Mouse (Mus musculus): ENCODE results near the gene Ighmbp2.
A peak's percentile ranks its signal among the peaks of the same experiment; 100 is the strongest.
"Not testable (repeated sequence)": the region's sequence is repeated elsewhere in the genome, so short reads cannot be mapped to it uniquely, and the experiment has no call there.

Ighmbp2 gene

DNA sequence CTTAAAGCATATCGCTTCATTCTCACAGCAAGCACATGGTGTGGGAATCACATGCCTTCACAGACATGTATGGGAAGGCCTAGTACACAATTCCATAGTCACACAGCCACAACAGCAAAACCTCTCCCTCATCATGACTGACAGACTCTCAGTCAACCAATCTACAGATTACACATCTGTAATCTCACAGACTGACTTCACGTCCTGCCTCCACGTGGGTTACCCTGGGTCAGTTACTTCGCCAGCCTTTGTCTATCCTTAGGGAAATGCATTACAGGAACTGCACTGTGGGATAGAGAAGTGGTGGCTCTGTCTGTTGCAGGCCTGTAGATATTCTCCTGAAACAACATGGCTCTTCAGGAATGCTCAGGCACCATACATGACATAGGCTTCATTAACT is 931 bp downstream of the Ighmbp2 start:
- DNase-seq (ENCODE audit: low spot score), result no peak

DNA sequence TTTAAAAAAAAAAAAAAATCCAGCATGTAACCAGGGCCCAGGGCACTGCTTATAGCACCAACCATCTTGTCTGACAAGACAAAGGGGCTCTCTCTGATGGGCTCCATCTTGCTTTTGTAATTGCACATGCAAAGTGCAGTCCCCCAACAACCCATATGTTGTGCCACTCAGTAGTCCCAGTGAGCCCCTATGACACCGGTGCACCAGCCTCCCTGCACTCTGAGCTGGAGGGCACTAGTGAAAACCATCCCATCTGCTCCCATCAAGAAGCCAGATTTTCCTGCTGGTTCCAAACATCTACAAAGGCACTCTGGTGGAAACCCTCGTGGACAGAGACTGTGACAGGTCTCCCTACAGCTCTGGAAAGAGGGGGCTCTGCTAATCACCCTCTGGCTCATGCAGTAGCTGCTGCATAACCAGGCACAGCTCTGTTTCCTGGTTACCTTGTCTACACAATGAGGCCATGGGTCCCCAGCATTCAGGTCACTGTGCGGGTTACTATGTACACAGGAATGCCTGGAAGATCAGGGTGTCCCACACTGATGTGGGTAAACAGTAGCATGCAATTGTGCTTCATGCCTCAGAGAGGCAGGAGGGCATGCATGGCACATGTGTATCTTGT is 7.0 kb downstream of the Ighmbp2 start:
- DNase-seq (ENCODE audit: low spot score), result no peak

DNA sequence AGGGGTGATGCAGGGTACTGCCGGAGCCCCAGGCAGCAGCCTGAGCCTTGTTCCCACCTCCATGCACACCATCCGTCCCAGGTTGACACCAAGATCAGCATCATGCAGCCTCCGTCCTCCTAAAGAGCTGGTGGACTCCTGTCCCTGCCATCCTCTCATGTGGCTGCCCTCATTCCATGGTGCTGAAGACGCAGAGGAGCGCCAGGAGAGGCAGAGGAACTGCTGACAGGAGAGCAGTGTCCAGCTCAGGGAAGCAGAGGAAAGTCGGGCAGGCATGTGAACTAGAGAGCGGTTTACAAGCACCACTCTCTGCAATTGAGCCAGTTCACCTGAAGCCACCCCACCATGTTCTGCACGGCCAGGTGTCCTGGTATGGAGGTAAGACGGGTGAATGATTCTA is 9.5 kb downstream of the Ighmbp2 start:
- DNase-seq (ENCODE audit: low spot score), result no peak

DNA sequence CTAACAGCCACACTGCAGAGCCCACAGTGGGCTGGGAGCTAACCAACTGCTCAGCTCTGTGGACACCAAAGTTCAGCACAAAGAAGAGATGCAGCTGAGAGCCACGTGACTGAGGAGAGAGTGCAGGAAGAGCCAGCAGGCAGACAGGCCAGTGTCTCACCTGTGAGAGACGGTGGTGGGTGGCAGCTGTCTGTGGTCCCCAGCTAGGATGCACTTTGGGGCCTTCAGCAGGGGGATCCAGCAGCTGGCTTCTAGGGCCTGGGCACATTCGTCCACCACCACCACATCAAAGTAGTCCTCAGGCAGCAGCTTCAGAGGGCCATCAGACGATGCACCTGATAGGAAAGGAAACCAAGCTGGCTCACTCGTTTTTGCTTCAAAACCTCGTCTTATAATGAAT is 11.5 kb downstream of the Ighmbp2 start:
- DNase-seq (ENCODE audit: low spot score), result no peak

DNA sequence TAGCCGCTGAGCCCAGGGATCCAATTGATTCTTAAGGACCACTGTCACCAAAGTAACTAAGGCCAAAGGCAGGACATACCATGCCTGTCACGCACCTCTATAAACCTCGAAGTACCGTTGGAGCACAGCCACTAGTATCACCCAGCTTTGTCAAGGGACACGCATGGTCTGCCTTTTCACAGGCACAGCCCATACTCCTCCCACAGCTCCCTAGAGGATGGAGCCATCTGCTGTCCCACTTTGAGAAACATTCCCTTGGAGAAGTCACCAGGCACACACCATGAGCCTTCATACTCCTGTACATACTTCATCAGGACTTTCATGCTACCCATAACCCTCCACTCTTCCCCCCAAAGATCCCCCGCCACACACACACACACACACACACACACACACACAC is 13.0 kb downstream of the Ighmbp2 start:
- no peak for DNase-seq (ENCODE audit: low spot score)

DNA sequence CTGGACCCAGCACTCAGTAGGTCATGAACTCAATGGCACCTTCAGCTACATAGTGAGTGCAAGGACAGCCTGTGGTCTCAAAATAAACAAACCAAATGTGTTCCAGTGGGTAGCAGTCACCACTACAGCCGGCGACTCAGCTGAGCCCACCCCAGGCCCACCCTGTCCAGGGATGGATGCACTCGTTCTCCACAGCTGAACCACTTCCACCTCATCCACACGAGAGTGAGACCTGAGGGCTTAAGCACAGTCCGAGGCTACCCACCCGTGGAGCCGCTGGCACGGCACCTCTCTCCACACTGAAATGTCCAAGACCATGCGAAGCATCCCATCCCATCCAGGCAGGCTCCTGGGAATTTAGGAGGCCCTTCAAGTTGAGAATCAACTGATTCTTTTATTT is 13.5 kb downstream of the Ighmbp2 start:
- DNase-seq (ENCODE audit: low spot score), result no peak

DNA sequence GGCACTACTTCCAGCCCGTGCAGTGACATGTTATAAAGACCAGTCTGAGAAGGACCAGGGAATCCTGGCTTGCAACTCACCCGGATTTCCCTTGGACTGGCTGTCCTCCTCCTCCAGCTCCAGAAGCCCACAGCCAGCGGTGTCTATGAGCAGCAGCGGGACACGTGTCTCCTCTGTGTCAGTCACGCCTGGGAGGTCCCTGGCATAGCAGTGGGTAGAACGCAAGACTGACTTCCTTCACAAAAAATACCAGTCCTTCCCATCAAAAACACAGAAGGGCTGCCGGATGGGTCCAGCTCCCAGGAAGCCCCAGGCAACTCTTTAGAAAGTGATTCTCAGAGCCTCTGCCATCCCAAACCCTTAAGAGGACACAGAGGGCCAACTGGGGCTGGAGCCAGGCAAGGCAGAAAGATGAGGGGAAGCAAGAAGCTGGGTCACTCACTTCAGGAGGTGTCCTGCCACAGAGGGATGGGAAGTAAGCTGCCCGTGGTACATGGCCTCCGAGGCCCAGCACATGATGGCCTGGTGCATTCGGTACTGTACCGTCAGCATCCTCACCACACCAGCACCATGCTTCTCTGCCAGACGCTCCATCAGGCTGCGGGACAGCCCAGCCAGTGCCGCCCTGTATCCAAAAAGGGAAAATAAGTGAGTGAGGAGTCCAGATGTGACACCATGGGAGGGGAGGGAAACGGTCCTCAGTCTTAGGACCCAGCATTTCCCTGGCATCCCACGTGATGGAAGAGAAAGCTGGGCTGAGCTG is 14.4 kb downstream of the Ighmbp2 start:
- DNase-seq (ENCODE audit: low spot score), result no peak

DNA sequence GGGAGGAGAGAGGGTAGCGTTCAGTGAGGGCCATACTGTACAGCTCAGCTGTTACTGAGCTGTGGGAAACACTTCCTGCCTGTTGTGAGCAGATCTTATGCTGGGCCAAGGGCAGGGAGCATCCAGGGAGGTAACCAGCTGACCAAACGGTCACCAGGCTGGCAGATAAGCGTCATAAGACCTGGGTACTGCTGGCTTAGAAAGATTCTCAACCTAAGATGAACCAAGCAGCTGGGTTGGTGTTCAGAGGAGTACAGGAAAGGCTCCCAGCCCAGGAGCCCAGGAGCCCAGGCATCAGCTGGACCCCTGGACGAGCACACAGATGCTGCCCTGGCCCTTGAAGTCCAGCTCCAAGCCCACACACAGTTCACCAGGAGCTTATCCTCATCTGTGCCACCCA is 15.5 kb downstream of the Ighmbp2 start:
- no peak for DNase-seq (ENCODE audit: low spot score)

DNA sequence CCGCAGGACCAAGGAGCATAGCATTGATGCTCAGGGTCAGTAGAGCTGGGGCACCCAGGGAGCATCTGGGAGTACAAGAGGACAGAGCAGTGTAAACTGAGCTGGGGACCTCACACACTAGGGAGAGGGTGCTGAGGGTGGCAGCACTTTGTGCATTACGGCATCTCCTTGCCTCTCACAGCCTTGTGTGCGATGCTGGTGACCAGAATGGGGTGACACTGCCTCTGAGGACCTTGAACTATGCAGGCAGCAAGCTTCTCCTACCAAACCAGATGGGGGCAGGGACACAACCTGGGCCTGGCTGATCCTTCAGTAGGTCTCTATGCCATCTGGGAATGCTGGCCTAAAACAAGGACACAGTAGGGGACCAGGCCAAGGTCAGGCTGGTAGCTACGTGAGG is 16.1 kb downstream of the Ighmbp2 start:
- DNase-seq (ENCODE audit: low spot score), result no peak

DNA sequence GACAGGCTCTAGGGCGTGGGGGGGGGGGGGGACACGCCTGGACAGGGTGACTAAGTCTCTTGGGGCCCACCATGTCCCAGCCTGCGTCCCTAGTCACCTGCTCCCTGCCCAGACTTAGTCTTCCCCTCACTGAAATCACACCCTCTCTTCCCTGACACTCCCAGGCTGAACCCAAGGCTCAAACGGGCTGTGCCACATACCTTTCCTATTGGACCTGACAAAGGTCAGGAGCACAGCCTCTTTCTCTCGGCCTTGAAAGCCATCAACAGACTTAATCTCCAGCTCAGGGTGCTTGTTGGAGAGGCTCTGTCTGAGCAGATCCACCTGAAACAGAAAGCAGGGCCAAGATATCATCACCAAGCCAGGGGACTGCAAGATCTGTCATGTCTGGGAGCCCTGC is 16.7 kb downstream of the Ighmbp2 start:
- DNase-seq (ENCODE audit: low spot score), result no peak

DNA sequence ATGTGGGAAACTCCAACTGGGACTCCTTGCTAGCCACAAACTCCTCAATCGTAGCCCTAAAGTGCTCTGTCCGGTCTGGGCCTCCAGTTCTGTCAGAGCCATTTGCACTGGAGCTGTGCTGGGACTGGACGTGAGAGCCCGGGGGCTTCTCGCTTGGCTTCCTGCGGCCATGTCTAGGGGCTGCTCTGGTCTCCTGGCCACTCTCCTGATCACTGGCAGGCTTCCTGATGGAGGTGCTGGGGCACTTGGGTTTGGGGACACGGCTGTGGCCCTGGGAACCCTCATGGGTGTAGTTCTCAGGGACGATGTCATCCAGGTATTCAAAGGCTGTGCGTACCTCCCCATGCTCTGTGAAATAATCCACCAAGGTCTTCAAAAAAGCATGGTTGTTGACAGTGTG is 17.6 kb downstream of the Ighmbp2 start:
- peak; percentile 1 for DNase-seq (ENCODE audit: low spot score)

DNA sequence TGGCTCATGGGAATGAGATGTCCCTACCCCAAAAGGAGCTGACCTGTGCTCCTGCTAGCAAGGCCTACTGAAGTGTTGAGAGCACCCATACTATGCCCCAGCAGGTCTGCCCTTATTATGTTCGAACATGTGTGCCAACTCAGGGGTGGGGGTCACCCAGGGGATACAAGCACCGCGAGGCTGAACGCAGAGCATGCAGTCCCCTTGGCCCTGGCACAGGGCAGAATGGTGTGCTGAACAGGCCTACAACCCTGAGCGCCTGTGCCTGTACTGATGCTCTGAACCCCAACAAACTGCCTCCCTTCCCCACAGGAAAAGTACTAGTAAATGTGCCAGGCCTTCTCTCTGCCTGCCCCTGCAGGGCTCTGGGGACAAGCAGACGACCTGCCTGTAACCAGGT is 18.5 kb downstream of the Ighmbp2 start:
- peak; percentile 1 for DNase-seq (ENCODE audit: low spot score)

DNA sequence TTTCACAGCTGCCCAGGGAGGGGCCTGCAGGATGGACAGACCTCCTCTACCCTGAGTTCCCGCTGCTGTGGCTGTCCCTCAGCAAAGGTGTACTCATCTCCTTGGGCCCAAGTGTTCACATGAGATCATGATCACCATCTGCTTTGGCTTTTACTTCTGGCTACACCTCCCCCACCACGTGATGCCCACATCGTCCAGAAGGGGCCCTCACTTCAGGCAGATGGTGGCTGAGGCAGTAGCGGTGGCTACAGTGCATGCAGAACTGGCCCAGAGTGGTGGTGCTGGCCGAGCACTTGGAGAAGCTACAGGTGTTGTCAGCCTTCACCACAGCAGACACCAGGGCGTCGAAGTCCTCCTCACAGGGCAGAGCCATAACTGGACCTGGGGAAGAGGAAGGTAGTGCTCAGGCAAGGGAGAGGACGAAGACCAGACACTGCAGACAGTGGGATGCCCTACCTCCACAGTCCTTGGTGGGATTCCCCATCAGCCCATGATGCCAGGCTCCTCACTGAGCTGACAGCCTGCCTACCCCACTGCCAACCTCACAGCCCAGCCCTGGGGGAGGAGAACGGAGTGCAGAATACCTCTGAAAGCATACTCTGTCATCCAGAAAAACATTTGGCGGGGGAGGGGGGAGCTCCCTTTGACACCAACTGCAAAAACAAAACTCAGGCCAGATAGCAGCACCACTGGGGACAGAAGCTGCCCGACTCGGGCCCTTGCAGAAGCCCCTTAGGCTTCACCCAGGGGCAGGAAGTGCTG is 20.9 kb downstream of the Ighmbp2 start:
- DNase-seq (ENCODE audit: low spot score), result peak; percentile 2

DNA sequence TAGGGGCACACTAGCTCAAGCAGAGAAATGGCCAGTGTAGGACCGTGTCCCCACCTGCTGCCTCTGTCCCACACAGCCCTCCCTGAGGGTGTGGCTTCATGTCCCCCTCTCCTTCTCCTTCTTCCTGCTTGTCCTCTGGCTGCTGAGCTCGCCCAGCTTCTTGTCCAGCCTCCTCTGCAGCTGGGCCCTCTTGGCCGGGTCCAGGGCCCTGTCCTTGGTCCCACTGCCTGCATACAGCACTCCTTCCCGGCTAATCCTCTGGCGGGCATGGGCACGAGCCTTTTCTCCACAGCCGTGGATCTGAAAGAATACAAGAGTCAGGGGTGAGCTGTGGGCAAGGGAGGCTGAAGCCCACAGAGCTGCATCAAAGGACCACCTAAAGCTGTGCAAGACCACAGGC is 21.5 kb downstream of the Ighmbp2 start:
- DNase-seq (ENCODE audit: low spot score), result no peak

DNA sequence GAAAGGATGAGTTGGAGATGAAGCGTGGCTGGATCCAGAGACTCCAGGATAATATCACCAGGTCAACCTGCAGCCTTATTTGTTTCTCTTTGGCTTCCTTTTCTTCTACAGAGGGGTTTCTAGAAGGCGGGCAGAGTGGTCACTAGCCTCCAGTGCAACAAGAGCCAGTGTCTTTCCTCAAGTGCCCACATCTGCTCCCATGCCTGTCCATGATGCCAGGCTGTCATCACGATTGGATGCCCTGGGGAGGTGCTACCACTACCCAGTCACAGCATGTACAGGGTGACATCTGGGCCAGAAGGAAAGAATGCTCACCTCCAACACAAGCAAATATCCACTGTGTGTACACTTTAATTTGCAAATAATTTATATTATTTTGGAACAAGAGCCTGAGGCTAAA is 22.2 kb downstream of the Ighmbp2 start:
- DNase-seq (ENCODE audit: low spot score), result no peak

DNA sequence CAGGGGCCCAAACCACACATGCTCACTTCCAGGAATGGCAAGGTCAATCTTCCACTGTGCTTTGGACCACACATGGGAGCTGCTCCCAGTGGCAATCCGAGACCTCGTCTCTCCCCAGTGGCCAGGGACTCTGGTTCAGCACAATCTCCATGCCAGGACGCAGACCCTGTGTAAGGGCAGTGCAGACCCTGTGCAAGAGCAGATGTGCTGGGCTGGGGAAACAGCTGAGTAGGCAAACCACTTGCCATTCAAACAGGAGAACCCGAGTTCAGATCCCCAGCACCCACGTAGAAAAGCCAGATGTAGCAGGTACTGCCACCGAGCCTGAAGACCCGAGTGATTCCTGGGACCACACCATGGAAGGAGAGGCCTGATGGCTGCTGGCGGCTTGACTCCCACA is 22.8 kb downstream of the Ighmbp2 start:
- DNase-seq (ENCODE audit: low spot score), result no peak

DNA sequence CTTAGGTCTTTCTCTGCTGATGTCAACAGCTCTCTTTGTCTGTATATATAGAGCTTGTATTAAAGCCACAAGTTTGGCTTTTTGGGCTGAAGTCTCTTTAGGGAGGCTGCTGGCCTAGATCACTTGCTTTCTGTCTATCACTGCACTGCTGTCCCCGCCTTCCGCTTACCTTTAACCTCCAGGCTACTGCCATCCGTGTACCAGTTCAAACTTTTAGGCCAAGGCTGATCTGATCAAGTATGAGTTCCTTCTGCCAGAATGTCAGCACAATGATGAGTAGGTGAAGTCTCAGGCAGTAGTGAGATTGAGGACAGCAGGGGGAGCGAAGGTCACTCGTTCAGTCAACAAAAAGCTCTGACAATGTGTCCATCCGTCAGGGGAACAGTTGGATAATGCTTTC is 57.6 kb downstream of the Ighmbp2 start:
- not testable (repeated sequence) for DNase-seq (ENCODE audit: low spot score)

DNA sequence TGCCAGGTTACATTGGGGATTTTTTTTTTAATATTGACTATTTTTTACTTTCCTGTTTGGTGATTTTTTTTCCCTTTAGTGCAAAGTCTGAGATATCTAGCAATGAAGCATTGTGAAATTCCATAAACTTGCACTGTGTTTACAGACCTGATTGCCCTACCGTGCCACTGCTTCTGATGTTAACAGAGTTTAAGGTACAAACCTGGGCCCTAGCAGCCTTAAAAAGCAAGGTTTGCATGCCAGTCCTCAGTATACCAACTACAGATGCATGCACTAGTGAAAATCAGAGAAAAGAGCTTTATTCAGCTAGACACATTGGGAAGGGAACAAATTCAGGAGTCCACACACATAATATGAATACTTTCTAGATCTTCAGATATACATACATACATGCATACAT is 67.9 kb downstream of the Ighmbp2 start:
- not testable (repeated sequence) for DNase-seq (ENCODE audit: low spot score)
